Mouse (Mus musculus) thymus, postnatal 10 days (tissue): ENCODE measurements around the gene Nup210l.
"Not testable (repeated sequence)": the region's sequence is repeated elsewhere in the genome, so short reads cannot be mapped to it uniquely, and the experiment has no call there.

Experiments used
- DNase-seq, 2 experiments: peaks; one replicate each; pipeline ENCODE4 v3.0.0; 2021; ENCODE audit warnings: low spot score in 2 of 2

Gene Nup210l

GRCm38 (mm10) chr3:90222455-90222854 lies 118.5 kb downstream of the Nup210l start:
- DNase-seq, result no peak

DNA sequence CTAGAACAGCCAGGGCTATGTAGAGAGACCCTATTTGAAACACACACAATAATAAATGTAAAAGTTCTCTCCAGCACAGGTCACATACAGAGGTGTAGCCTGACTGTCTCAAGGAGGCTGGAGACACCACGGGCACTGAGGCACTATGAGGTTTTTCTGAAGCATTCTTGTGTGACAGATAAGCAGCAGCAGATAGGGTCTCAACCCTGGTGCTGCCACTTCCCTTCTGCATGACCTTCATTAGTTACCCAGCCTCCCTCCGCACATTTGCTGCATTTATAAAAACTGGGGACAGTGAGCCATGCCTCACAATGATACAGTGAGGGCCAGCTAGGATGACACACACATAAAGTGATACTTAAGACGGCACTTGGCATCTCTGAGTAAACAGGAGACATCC lies 119.0 kb downstream of the Nup210l start:
- DNase-seq, result no peak

GRCm38 (mm10) chr3:90224331-90224730 lies 120.4 kb downstream of the Nup210l start:
- no peak for DNase-seq

DNA sequence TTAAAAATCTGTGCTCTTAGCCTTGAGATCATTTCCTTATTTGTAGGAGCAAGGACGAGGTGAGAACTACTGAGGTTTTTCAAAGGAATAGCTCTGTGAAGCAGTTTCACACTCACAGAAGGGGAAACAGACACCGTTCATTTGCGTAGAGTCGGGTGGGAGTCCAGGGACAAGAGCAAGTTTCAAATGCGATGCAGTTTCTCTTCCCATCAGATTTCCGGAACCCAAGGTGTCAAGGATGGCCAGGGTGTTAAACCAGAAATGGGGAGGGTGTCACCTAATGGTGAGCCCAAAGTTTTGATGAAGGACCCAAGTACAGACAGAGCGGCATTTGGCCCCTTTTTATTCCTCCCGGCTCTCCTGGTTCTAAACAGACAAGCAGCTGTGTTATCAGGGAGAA lies 127.1 kb downstream of the Nup210l start:
- no peak for DNase-seq

- DNase-seq, result peak; percentile 89 to 90
These were observed 127.8 kb downstream of the Nup210l start, which contains the start of gene Jtb for GRCm38 (mm10) chr3:90231507-90232333. Jtb (plus strand) TSS chr3:90231597.

DNA sequence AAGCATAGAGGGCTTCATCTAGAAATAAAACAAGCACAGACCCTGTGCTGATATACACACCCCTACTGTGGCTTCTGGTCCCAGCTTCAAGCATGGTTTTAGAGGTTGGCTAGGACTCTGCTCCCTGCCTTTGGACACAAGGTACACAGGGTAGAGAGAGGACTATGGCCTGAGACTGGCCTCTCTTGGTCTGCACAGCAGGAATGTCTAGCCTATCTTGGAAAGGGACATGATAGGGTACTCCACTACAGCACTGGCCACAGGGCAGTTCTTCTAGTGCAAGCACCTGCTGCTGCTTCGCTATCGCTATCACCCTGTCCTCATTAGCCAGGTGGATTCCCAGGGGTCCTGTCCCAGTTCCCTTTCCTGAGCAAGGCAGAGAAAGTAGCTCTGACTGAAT lies 137.3 kb downstream of the Nup210l start:
- DNase-seq, result no peak

GRCm38 (mm10) chr3:90241669-90242358 lies 137.9 kb downstream of the Nup210l start:
- no peak for DNase-seq

DNA sequence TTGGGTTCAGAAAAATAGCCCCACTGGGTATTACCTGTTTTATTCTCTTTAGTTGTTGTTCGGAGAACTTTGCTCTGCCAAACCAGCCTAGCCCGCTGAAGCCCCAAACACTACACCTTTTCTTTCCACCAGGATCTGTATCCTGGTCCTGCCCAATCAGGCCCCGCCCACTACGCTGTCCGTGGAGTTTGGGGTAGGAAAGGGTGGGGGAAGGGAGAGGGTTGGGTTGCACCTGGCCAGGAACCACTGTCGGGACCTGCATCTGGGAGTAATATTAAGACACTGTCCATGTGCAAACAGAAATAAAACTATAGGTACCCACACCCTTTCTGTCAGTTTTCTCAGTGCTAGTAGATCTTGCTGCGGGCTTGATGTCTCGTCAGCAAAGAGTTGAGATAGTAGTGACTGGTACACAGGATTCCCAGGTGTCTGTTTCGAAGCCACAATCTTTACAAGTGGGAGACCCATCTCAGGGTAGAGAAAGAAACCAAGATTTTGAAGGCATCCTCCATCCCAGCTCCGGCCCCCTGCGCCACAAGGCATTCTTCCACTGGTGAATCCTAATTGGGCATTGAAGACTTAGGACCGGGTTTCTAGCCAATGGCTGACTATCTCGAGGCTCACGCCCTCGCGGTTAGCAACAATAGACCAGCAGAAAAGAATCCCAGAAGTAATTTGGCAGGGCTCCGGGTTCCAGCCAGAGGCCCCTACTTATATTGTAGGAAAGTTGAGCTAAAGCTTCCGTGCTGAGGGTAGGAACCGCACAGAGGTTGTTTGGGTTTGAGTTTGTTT lies 139.2 kb downstream of the Nup210l start, which contains the start of gene Creb3l4:
Gene Creb3l4 (minus strand): TSS at position 529 of the 792 bp plus-strand sequence.
- no peak for DNase-seq

DNA sequence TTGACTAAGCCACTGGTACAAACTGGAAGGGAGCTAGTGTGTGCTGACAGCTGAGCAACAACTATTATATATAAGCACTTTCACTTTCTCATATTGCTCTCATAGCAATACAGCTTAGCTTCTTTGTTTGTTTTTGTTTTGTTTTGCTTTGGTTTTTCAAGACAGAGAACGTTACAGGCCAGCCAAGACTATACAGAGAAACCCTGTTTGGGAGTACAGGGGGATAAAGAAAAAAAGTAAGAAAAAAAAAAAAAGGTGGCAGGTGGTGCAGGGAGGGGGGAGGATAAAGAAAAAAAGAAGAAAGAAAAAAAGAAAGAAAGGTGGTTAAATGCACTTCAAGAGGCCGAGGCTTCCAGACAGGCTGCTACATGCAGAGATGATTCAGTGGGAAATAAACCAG lies 141.5 kb downstream of the Nup210l start:
- DNase-seq, result no peak

- DNase-seq, result peak in 1 of 2 experiments; percentile 18
These were observed 143.7 kb downstream of the Nup210l start for GRCm38 (mm10) chr3:90247630-90247959.

DNA sequence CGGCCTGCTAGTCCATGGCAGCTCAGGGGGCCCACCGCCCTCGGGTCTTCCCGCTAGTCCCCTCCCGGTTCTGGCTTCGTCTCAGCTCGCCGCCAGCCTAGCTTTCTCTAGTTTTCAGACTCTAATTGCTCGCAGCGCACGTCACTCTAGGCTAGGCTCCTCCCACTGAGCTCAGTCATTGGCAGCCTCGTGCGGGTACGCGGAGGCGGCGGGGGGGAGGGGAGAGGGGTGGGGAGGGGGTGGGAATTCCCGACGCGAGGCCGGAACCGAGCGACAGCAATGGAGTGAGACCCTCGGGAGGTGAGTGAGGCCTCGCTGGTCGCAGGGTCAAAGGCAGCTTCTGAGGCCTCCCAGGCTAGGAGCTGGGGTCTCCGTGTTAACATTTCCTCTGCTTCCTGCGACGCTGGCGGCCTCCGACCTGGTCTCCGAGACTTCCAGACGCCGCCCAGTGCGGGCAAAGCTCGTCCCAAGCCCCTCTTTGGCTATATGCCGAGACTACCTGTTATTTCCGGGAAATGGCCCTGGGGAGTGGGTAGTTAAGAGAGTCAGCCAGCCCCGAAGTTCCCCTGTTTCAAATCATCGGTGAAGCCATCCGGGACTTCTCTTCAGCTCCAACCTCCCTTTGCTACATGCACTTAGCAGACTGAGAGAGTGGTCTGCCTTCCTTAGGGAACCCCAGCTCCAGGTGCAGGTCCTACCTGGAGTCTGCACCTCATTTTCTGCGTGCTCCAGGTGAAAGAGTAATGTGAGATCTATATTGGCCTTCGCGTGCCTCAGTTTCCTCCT lies 144.2 kb downstream of the Nup210l start, which contains the start of gene Slc39a1:
Gene Slc39a1 (plus strand): TSS at position 213 of the 786 bp plus-strand sequence.
- DNase-seq, result peak; percentile 89 to 90

GRCm38 (mm10) chr3:90248746-90249100 lies 144.8 kb downstream of the Nup210l start:
- peak; percentile 22 to 23 for DNase-seq

- DNase-seq, result no peak
These were observed 146.9 kb downstream of the Nup210l start for GRCm38 (mm10) chr3:90250791-90251190.

DNA sequence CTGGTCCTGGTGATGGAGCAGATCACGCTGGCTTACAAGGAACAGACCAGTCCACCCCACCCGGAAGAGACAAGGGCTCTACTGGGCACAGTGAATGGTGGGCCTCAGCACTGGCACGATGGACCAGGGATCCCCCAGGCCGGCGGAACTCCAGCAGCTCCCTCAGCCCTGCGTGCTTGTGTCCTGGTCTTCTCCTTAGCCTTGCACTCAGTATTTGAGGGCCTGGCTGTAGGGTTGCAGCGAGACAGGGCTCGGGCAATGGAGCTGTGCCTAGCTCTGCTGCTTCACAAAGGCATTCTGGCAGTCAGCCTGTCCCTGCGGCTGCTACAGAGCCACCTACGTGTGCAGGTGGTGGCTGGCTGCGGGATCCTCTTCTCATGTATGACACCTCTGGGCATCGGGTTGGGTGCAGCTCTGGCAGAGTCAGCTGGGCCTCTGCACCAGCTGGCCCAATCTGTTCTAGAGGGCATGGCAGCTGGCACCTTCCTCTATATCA lies 147.8 kb downstream of the Nup210l start:
- DNase-seq, result not testable (repeated sequence)

DNA sequence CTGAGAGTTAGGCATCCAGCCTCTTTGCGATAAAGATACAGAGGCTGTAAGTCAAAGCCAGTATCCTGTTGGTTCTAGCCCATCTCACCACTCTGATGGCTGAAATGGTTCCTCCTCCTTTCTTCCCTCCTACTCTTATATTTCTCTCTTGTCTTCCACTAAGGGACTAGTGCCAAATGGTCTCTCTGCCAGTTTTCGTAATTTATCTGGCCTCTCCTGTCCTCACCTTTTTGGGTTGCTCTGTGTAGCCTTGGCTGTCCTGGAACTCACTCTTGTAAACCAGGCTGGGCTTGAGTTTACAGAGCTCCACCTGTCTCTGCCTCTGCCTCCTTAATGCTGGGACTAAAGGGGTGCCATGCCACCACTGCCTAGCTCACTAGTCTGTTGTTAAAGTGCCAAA lies 148.7 kb downstream of the Nup210l start:
- not testable (repeated sequence) for DNase-seq

DNA sequence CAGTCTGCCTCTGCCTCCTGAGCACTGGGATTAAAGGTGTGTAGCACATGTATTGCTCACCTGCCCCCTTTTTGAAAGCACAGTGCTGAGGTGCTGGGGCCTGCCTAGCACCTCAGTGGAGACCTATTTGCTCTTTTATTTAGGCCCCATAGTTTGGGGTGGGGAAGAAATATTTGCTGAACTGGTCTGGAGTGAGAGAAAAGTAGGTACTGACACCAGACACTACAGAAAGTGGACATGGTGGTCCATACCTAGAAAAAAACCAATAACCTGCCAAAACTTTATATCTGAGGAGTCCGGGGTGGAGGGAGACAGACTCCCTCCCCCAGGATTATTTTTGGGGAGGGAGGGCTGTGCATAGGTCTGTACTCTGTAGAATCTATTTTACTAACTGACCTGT lies 149.2 kb downstream of the Nup210l start:
- DNase-seq, result not testable (repeated sequence)

DNA sequence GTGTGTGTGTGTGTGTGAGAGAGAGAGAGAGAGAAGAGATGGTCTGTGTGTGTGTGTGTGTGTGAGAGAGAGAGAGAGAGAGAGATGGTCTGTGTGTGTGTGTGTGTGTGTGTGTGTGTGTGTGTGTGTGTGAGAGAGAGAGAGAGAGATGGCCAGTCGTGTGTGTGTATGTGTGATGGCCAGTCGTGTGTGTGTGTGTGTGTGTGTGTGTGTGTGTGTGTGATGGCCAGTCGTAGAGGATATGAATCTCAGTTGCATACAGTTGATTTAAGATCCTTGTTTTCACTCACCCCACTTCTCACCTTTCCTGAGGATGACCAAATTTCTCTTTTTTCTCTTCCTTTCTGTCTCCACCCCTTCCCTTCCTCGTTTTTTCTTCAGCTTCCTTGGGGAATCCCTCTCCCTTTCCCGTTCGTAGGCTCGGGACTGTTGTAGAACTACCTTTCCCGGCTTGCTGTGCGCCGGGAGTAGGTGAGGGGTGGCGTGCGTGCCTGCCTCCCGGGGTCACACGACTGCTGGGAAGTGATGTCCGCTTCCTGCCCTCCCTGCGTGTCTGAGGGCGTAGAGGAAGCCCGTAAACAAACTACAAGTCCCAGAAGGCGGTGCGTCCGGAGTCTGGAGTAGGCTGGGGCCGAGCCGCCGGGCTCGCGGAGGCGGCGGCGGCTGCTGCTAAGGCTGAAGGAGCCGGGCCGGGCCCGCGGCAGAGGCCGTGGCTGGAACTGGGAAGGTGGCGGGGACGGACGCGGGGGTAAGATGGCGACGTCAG lies 149.9 kb downstream of the Nup210l start, which contains the start of gene Crtc2:
Gene Crtc2 (plus strand): TSS at position 511 of the 766 bp plus-strand sequence.
- peak; percentile 88 to 89 for DNase-seq

DNA sequence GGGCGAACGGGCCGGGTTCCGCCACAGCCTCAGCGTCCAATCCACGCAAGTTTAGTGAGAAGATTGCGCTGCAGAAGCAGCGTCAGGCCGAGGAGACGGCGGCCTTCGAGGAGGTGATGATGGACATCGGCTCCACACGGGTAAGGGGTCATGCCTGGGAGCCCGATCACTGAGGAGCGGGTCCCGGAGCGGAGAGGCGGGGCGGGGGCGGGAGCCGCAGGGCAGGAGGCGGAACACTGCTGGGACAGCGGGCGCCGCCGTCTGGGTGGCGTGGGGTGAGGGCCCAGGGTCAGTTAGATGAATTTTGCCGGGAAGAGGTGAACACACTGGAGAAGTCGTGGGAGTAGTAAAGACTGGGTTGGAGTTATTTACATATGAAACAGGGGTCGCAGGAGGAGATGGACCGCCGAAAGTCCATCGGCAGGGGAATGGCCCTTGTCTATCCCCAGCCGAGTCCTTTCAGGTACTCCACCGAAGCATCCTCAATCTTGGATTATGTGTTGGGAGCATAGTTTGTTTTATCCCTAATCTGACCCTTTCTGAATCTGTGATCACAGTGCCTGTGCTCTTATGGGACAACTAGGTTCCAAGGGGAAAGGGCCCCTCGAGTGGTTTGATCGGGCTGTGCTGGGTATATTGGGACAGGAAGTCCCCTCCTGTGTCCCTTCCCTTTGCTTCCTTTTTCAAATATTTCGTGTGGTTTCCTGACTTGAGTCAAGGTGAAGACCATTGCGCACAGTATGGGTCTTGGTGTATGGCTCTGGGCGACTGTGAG lies 150.7 kb downstream of the Nup210l start:
- DNase-seq, result peak in 1 of 2 experiments; percentile 22

DNA sequence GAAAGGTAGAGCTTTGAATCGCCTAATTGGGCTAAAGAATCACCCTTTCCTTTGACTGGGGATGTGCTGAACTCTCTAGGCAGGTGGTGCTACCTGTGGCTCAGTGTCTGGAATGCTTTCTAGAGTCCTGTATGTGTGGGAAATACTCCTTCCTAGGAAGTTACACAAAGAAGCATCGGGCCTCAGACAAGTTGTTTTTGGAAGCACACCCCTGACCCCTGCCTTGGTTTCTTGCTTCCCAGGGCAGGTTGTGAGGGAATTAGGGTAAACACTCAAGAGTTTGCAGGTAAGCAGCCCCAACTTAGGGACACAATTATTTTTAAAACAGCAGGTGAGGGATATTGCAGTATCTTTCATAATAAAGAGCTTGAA lies 151.2 kb downstream of the Nup210l start:
- DNase-seq, result no peak
